Mouse (Mus musculus) midbrain, postnatal 0 days (tissue): ENCODE measurements around the gene Olfr370. TPM values are rescaled to one million over a fixed set of nuclear protein-coding genes. Genes with fewer than 3 reads are reported as not detected.
"Not testable (repeated sequence)": the region's sequence is repeated elsewhere in the genome, so short reads cannot be mapped to it uniquely, and the experiment has no call there.

Experiments used
- ATAC-seq: fragments of 200-750 bp; cut with Nextera tagmentation; 2 replicates; pipeline ENCODE4 v1.8.0; 2017; ENCODE audit warnings: moderate number of reproducible peaks, mild to moderate bottlenecking, moderate TSS enrichment, moderate library complexity; ENCODE audit not compliant: low FRiP score
- DNase-seq: peaks from one replicate; pipeline ENCODE4 v3.0.0-alpha.2; 2015; ENCODE audit warnings: low spot score
- H3K27ac ChIP-seq: fragments of 300-500 bp; sonication (generic); 2 replicates; pipeline ENCODE4 v1.5.1; 2014; ENCODE audit warnings: low read depth, mild to moderate bottlenecking, low read length, mixed read lengths
- H3K27me3 ChIP-seq: fragments of 300-500 bp; sonication (generic); 2 replicates; pipeline ENCODE4 v1.6.1; 2014; ENCODE audit warnings: low read length, control low read depth, mixed read lengths; ENCODE audit not compliant: insufficient read depth
- H3K36me3 ChIP-seq: fragments of 300-500 bp; sonication (generic); 2 replicates; pipeline ENCODE4 v1.6.1; 2014; ENCODE audit warnings: low read length, control low read depth, mixed read lengths; ENCODE audit not compliant: insufficient read depth
- H3K4me1 ChIP-seq: fragments of 300-500 bp; sonication (generic); 2 replicates; pipeline ENCODE4 v1.6.1; 2014; ENCODE audit warnings: mild to moderate bottlenecking, control low read depth, antibody characterized with exemption, low read length, mixed read lengths; ENCODE audit not compliant: insufficient read depth
- H3K4me2 ChIP-seq: fragments of 300-500 bp; sonication (generic); 2 replicates; pipeline ENCODE4 v1.6.1; 2014; ENCODE audit warnings: low read depth, mild to moderate bottlenecking, low read length, mixed read lengths; ENCODE audit not compliant: poor library complexity, severe bottlenecking
- H3K4me3 ChIP-seq: fragments of 300-500 bp; sonication (generic); 2 replicates; pipeline ENCODE4 v1.5.1; 2014; ENCODE audit warnings: low read depth, mild to moderate bottlenecking, low read length, moderate library complexity
- H3K9ac ChIP-seq: fragments of 300-500 bp; sonication (generic); replicated peaks from 2 replicates; pipeline ENCODE4 v1.6.1; 2014; ENCODE audit warnings: mild to moderate bottlenecking, low read length, moderate library complexity, mixed read lengths; ENCODE audit not compliant: poor library complexity, severe bottlenecking
- H3K9me3 ChIP-seq: fragments of 300-500 bp; sonication (generic); 2 replicates; pipeline ENCODE4 v1.6.1; 2016; ENCODE audit warnings: low read length, control low read depth
- CTCF ChIP-seq: IDR thresholded peaks from 2 replicates; pipeline ENCODE4 v1.5.1; 2016; ENCODE audit warnings: antibody characterized with exemption, mild to moderate bottlenecking
- WGBS: fragments of 180-500 bp; shearing (Covaris S2); extraction: QIAGEN DNeasy Blood & Tissue Kit; methylation state at CpG from one replicate; pipeline ENCODE4 v1.1.7; 2014; 5-methylcytosine and 5-hydroxymethylcytosine counted together
- polyA plus RNA-seq: library from polyadenylated mRNA; unstranded; fragments of >200 nt; fragmentation: Nextera tagmentation; extraction: Ambion mirVana; gene quantifications from 2 replicates; pipeline ENCODE4 v1.2.1, GENCODE M21; 2015
- total RNA-seq: library from RNA; depleted of rRNA; stranded (reverse); fragments of >200 nt; gene quantifications from 2 replicates; pipeline ENCODE4 v1.2.3, GENCODE M21; 2014; rRNA removed

Gene Olfr370
- total RNA-seq (not detected in 2 replicates), polyA plus RNA-seq (not detected in 2 replicates)

DNA sequence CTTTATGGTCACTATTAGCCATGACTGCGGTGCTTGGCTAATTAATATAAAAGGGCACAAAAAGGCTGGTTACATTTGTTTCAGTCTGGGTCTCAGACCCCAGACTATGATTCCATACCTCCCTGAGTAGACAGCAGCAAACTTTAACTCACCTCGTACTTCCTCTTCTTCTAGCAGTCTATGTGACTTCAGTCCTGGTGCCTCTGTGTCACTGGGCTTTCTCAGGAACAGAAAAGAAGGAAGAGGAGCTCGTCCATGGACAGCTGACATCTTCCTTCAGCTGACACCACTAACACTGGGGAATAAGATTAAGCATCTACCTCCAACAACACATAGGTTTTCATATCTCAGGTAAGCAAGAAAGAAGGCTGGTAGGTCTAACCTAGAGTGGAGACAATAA, at the start of gene Olfr370:
Olfr370 (plus strand) TSS at position 45 of the 400 bp plus-strand sequence.
- ATAC-seq (no peak), DNase-seq (no peak)
- H3K27ac ChIP-seq, result no peak within 1 kb of the TSS
- no peak for TF ChIP-seq CTCF
- no peak within 1 kb of the TSS for H3K4me2 ChIP-seq
- H3K4me3 ChIP-seq, result no peak within 1 kb of the TSS
- no peaks in the 10 kb centered on the region for H3K27me3 ChIP-seq
- H3K9me3 ChIP-seq, result no peaks in the 10 kb centered on the region
- H3K4me1 ChIP-seq, result no peaks in the 10 kb centered on the region
- no peak within 1 kb of the TSS for H3K9ac ChIP-seq
- 76% methylated on average over 3 of the region's 3 CpGs for WGBS
- H3K36me3 ChIP-seq, result no peaks in the 10 kb centered on the region

DNA sequence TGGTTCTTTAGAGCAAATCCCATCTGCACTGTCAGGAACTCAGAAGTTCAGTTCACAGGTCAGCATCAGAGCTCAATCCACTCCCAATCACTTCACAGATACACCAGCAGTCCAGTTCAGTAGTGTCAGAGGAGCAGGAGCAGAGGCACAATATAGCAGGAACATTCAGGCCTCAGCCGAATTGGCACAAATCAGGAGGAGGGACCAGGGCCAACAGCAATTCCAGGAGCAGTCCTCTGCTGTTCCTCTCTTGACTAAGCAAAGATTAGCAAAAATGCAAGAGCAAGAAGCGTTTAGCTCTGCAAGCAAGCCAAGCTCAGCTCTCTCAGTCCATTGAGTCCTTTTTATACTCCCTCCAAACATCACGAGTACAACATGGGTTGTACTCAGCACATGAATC, 23.9 kb upstream of the Olfr370 start:
- Histone ChIP-seq H3K27me3 (no peaks in the 10 kb centered on the region), H3K9ac (no peak overlapping the region), H3K27ac (no peak overlapping the region), H3K4me2 (no peak overlapping the region), H3K9me3 (no peaks in the 10 kb centered on the region), H3K4me3 (no peak overlapping the region), H3K4me1 (no peaks in the 10 kb centered on the region), H3K36me3 (no peaks in the 10 kb centered on the region)
- no peak for ATAC-seq
- DNase-seq, result no peak
- no peak for TF ChIP-seq CTCF
- 90% methylated on average over 3 of the region's 3 CpGs for WGBS

DNA sequence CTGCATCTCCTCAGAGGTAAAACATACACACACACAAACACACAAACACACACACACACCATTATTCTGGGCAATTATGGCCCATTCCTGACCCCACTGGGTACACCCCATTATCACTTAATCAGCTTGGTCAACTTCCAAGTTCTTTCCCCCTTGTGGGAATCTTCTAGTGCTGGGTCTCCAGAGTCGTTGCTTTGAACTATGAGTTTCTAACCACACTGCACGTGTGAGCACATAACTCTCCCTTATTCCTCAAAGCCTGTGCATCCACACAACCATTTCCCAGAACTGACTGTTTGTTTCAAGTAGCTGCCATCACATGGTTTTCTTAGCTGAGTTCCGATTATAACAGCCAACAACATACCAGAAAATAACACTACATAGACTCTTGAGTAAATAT, 15.1 kb upstream of the Olfr370 start:
- WGBS, result 74% methylated on average over 3 of the region's 3 CpGs
- no peak for ATAC-seq

DNA sequence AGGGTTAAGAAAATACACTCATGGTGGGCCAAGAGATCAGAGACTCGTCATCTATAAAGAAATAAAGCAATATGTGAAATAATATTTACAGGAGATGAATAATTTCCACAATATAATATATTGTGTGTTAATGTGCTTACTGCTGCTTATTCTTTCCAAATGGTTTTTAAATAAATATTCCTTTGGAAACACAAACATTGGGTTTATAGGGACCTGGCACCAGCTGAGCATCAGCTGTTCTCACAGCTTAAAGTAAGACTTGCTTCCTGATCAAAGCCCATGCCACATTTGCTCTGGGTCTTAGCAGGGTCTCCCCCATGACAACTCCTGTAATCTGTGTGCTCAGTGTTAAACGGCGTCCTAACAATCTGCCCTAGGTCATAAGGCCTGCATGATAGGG, 14.7 kb upstream of the Olfr370 start:
- not testable (repeated sequence) for H3K4me3 ChIP-seq, H3K9me3 ChIP-seq, H3K4me1 ChIP-seq, H3K27me3 ChIP-seq, H3K36me3 ChIP-seq, H3K27ac ChIP-seq, H3K9ac ChIP-seq, H3K4me2 ChIP-seq, ATAC-seq, DNase-seq
- WGBS, result 63% methylated on average over 3 of the region's 3 CpGs

More for the DNA sequence above, 15.1 kb upstream of the Olfr370 start:
- Histone ChIP-seq H3K27me3 (no peaks in the 10 kb centered on the region), H3K27ac (no peak overlapping the region), H3K4me2 (no peak overlapping the region), H3K9me3 (no peaks in the 10 kb centered on the region), H3K36me3 (no peaks in the 10 kb centered on the region), H3K9ac (no peak overlapping the region), H3K4me3 (no peak overlapping the region), H3K4me1 (no peaks in the 10 kb centered on the region)
- TF ChIP-seq CTCF, result no peak
- no peak for DNase-seq

DNA sequence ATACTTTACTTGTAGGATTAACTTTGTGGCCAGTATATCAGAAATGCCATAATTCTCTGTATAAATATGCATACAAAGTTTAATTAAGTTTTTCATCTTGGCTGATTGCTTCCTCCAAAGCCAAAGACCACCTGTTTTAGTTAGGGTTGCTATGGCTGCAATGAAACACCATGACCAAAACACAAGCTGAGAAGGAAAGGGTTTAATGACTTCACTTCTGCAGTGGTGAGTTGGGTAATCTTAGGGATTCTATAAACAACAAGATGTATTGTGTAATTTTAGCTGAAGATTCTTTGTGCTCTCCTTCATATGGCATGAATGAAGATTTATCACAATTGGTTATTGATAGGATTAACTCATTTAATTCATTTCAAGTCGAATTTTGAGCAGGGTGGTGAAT, 14.3 kb upstream of the Olfr370 start:
- Histone ChIP-seq H3K36me3 (no peaks in the 10 kb centered on the region), H3K9me3 (no peaks in the 10 kb centered on the region), H3K4me1 (no peaks in the 10 kb centered on the region), H3K4me2 (no peak overlapping the region), H3K9ac (no peak overlapping the region), H3K27ac (no peak overlapping the region), H3K27me3 (no peaks in the 10 kb centered on the region), H3K4me3 (no peak overlapping the region)
- 12% methylated on average over 1 of the region's 1 CpGs for WGBS
- DNase-seq (no peak), ATAC-seq (no peak)
- no peak for TF ChIP-seq CTCF

DNA sequence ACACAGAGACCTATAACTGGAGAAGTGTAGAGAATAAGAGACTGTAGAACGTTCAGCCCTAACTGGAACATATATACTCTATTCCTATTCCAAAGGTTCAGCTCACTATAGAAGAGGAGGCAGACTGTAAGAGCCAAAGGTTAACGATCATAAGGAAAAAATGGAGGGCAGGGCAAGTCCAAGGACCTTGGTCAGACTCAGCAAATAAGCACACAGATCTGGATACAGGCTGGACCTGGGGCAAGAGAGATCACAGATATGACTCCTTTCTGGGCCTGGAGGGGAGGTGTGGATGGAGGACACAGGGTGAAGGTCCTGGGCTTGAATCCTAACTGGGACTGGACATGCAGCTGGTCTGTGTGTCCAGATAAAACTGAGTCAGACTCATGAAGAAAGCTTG, 778 bp upstream of the Olfr370 start:
- Histone ChIP-seq H3K36me3 (no peaks in the 10 kb centered on the region), H3K4me2 (no peak overlapping the region), H3K4me1 (no peaks in the 10 kb centered on the region), H3K9me3 (no peaks in the 10 kb centered on the region), H3K27ac (no peak overlapping the region), H3K9ac (no peak overlapping the region), H3K4me3 (no peak overlapping the region), H3K27me3 (no peaks in the 10 kb centered on the region)
- no peak for ATAC-seq
- 89% methylated on average over 2 of the region's 2 CpGs for WGBS
- no peak for DNase-seq
- TF ChIP-seq CTCF, result no peak
